Mouse (Mus musculus): ENCODE data around the gene Csnk1e. TPM values are rescaled to one million over a fixed set of nuclear protein-coding genes. Genes with fewer than 3 reads are reported as not detected.

Csnk1e gene
- polyA plus RNA-seq, 1 experiment from 2014 or later, result 99.6 TPM

DNA sequence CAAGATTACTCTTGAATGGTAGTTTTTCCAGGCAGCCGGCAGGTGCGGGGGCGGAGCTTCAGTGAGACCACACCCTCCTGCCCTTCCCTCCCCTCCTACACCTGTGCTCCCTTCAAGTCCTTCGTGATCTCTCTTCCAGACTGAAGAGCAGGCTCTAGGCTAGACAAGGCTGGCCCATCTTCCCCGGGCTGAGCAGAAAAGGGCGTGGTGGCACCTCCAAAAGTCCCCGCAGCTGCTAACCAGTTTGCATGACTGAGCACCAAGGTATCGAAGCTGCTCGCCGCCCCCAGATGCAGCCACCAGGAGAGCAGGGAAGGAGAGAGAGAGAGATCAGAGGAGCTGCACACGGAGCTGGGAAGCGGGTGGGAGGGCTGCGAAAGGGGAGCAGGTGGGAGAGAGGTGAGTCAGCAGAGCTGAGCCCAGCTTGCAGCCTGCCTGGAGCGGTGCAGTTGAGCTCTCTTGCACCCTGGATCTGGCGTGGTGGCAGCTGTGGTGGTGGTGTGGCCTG, 25.9 kb upstream of the Csnk1e start:
- H3K4me1 ChIP-seq (ENCODE audit: insufficient read depth), result no peaks in the 10 kb centered on the region
- DNase-seq (peak; percentile 48), ATAC-seq (ENCODE audit: insufficient read depth) (no peak)
- TF ChIP-seq CTCF (IDR thresholded peaks at IDR 0.05; ENCODE audit: low read depth), result no peak
- no peaks in the 10 kb centered on the region for H3K36me3 ChIP-seq (ENCODE audit: insufficient read depth)
- no peaks in the 10 kb centered on the region for H3K9me3 ChIP-seq (ENCODE audit: low read depth, low read length)
- no peak overlapping the region for H3K9ac ChIP-seq
- peak overlapping the region; percentile 12; the same call in 1 of the 2 replicates for H3K4me2 ChIP-seq
- WGBS, result 9% methylated on average over 15 of the region's 15 CpGs
- 0 out of 2 replicates have a peak, but pooled peaks cover 4% of the 10 kb centered on the region for H3K27me3 ChIP-seq (ENCODE audit: insufficient read depth, low read length)
- H3K27ac ChIP-seq (ENCODE audit: low read depth), result no peak overlapping the region
- H3K4me3 ChIP-seq (ENCODE audit: low read depth, low read length), result no peak overlapping the region

DNA sequence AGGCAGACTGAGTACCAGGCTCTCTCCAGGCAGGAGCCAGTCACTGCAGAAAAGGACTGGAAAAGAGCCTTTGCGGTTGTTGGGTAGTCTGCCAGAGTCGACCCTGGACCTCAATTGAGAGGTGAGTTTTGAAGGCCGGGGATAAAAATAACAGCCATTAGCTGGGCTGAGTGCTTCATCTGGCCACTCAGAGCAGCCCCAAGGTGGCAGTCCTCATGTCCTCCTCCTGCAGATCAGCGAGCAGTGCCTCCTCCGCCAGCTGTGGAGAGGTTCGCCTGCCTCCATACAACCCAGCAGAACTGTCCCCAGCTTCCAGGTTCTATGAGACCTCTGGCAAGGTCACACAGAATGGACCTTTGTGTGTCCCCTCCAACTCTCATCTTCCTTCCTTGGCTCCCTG, 21.9 kb upstream of the Csnk1e start:
- 27% methylated on average over 6 of the region's 6 CpGs for WGBS
- Histone ChIP-seq H3K4me3 (ENCODE audit: low read depth, low read length) (no peak overlapping the region), H3K4me2 (no peak overlapping the region), H3K9ac (no peak overlapping the region), H3K27me3 (ENCODE audit: insufficient read depth, low read length) (0 out of 2 replicates have a peak, but pooled peaks cover 1% of the 10 kb centered on the region), H3K9me3 (ENCODE audit: low read depth, low read length) (no peaks in the 10 kb centered on the region), H3K4me1 (ENCODE audit: insufficient read depth) (no peaks in the 10 kb centered on the region), H3K27ac (ENCODE audit: low read depth) (no peak overlapping the region), H3K36me3 (ENCODE audit: insufficient read depth) (no peaks in the 10 kb centered on the region)
- no peak for DNase-seq
- no peak for ATAC-seq (ENCODE audit: insufficient read depth)
- TF ChIP-seq CTCF (IDR thresholded peaks at IDR 0.05; ENCODE audit: low read depth), result no peak

GRCm38 (mm10) chr15:79473638-79474355, 18.4 kb upstream of the Csnk1e start:
- no peaks in the 10 kb centered on the region for H3K36me3 ChIP-seq (ENCODE audit: insufficient read depth)
- no peak overlapping the region for H3K4me2 ChIP-seq
- peak; percentile 32 for TF ChIP-seq CTCF (IDR thresholded peaks at IDR 0.05; ENCODE audit: low read depth)
- no peaks in the 10 kb centered on the region for H3K27me3 ChIP-seq (ENCODE audit: insufficient read depth, low read length)
- no peaks in the 10 kb centered on the region for H3K9me3 ChIP-seq (ENCODE audit: low read depth, low read length)
- no peak overlapping the region for H3K9ac ChIP-seq
- 49% methylated on average over 12 of the region's 12 CpGs for WGBS
- DNase-seq (peak; percentile 33), ATAC-seq (ENCODE audit: insufficient read depth) (no peak)
- no peak overlapping the region for H3K4me3 ChIP-seq (ENCODE audit: low read depth, low read length)
- H3K4me1 ChIP-seq (ENCODE audit: insufficient read depth), result no peaks in the 10 kb centered on the region
- no peak overlapping the region for H3K27ac ChIP-seq (ENCODE audit: low read depth)

DNA sequence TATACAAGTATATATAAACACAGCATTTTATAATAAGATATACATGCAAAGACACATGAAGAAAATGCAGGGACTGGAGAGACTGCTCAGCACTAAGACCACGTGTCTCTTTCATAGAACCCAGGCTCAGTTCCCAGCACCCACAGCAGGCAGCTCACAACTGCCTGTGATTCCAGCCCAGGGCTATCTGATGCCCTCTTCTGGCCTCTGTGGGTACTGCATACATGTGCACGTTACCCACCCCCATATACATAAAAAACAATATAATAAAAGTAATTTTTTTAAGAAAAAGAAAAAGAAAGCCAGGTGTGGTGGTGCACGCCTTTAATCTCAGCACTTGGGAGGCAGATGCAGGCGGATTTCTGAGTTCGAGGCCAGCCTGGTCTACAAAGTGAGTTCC, 17.7 kb upstream of the Csnk1e start:
- H3K9me3 ChIP-seq (ENCODE audit: low read depth, low read length), result no peaks in the 10 kb centered on the region
- WGBS, result 89% methylated on average over 5 of the region's 5 CpGs
- ATAC-seq (ENCODE audit: insufficient read depth), result no peak
- TF ChIP-seq CTCF (IDR thresholded peaks at IDR 0.05; ENCODE audit: low read depth), result peak; percentile 31
- no peak for DNase-seq
- H3K4me1 ChIP-seq (ENCODE audit: insufficient read depth), result no peaks in the 10 kb centered on the region
- H3K4me3 ChIP-seq (ENCODE audit: low read depth, low read length), result no peak overlapping the region
- H3K27me3 ChIP-seq (ENCODE audit: insufficient read depth, low read length), result no peaks in the 10 kb centered on the region
- H3K4me2 ChIP-seq, result no peak overlapping the region
- no peak overlapping the region for H3K9ac ChIP-seq
- H3K36me3 ChIP-seq (ENCODE audit: insufficient read depth), result no peaks in the 10 kb centered on the region
- H3K27ac ChIP-seq (ENCODE audit: low read depth), result no peak overlapping the region

DNA sequence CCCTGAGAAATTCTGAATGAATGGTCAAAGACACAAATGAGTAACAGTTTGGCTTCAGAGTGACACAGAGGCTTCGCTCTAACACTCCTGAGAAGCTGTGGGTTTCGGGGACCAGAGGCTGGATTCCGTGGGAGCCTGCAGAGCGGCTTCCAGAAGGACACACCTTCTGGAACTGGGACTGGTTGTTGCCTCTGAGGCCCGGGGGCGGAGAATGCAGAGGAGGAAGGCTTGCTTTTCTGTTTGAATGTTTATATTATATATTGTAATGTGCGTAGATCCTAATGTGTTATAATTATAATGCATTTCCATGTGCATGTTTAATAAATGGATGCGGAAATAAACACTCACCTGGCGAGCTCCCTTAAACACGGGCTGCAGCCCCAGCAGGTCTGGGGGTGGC, 15.7 kb upstream of the Csnk1e start:
- ATAC-seq (ENCODE audit: insufficient read depth) (no peak), DNase-seq (no peak)
- Histone ChIP-seq H3K4me1 (ENCODE audit: insufficient read depth) (no peaks in the 10 kb centered on the region), H3K4me3 (ENCODE audit: low read depth, low read length) (peak overlapping the region; percentile 27), H3K9me3 (ENCODE audit: low read depth, low read length) (no peaks in the 10 kb centered on the region), H3K4me2 (peak overlapping the region; percentile 47), H3K27me3 (ENCODE audit: insufficient read depth, low read length) (no peaks in the 10 kb centered on the region), H3K9ac (no peak overlapping the region), H3K27ac (ENCODE audit: low read depth) (no peak overlapping the region), H3K36me3 (ENCODE audit: insufficient read depth) (no peaks in the 10 kb centered on the region)
- WGBS, result 48% methylated on average over 10 of the region's 10 CpGs
- no peak for TF ChIP-seq CTCF (IDR thresholded peaks at IDR 0.05; ENCODE audit: low read depth)

DNA sequence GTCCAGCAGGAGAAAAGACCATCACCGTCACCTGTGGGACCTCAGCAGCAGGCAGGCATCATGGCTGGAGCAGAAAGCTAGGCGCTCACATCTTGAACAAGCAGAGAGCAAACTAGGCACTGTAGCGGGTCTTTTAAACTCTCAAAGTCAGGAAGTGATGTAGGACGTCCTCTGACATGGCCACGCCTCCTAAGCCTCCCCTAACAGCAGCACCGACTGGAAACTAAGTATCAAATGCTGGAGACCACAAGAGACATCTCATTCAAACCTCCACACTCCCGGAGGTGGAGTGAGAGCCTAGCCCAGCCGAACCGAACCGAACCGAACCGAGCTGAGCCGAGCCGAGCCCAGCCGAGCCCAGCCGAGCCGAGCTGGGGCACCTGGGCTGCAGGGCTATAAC, 15.2 kb upstream of the Csnk1e start:
- ATAC-seq (ENCODE audit: insufficient read depth), result peak; percentile 25; the same call in 1 of the 2 replicates
- 30% methylated on average over 17 of the region's 17 CpGs for WGBS
- no peaks in the 10 kb centered on the region for H3K36me3 ChIP-seq (ENCODE audit: insufficient read depth)
- no peaks in the 10 kb centered on the region for H3K9me3 ChIP-seq (ENCODE audit: low read depth, low read length)
- TF ChIP-seq CTCF (IDR thresholded peaks at IDR 0.05; ENCODE audit: low read depth), result no peak
- H3K27me3 ChIP-seq (ENCODE audit: insufficient read depth, low read length), result no peaks in the 10 kb centered on the region
- H3K4me3 ChIP-seq (ENCODE audit: low read depth, low read length), result peak overlapping the region; percentile 27
- no peaks in the 10 kb centered on the region for H3K4me1 ChIP-seq (ENCODE audit: insufficient read depth)
- H3K9ac ChIP-seq, result no peak overlapping the region
- DNase-seq, result peak; percentile 63
- no peak overlapping the region for H3K27ac ChIP-seq (ENCODE audit: low read depth)
- H3K4me2 ChIP-seq, result peak overlapping the region; percentile 47

DNA sequence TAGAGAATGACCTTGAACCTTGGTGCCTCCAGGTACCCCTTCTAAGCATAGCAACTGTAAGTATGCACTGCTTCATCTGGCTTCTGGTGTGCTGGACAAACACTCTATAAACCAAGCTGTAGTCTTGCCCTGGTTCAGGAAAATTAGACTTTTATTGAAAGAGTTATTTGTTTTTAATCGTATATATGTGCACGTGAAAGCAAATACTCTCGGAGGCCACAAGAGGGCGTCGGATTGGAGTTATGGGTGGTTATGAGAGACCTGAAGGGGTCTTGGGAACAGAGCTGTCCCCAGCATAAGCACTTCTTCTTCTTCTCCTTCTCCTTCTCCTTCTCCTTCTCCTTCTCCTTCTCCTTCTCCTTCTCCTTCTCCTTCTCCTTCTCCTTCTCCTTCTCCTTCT, 14.2 kb upstream of the Csnk1e start:
- H3K36me3 ChIP-seq (ENCODE audit: insufficient read depth), result no peaks in the 10 kb centered on the region
- H3K4me2 ChIP-seq, result no peak overlapping the region
- H3K4me3 ChIP-seq (ENCODE audit: low read depth, low read length), result no peak overlapping the region
- H3K9ac ChIP-seq, result no peak overlapping the region
- H3K27me3 ChIP-seq (ENCODE audit: insufficient read depth, low read length), result no peaks in the 10 kb centered on the region
- no peaks in the 10 kb centered on the region for H3K9me3 ChIP-seq (ENCODE audit: low read depth, low read length)
- no peak for TF ChIP-seq CTCF (IDR thresholded peaks at IDR 0.05; ENCODE audit: low read depth)
- H3K27ac ChIP-seq (ENCODE audit: low read depth), result no peak overlapping the region
- H3K4me1 ChIP-seq (ENCODE audit: insufficient read depth), result no peaks in the 10 kb centered on the region
- DNase-seq (no peak), ATAC-seq (ENCODE audit: insufficient read depth) (no peak)
- 64% methylated on average over 5 of the region's 5 CpGs for WGBS
